Mouse (Mus musculus) liver, embryonic 16.5 days (tissue): ENCODE data around the gene Enpp4. TPM values are rescaled to one million over a fixed set of nuclear protein-coding genes. Genes with fewer than 3 reads are reported as not detected.

Experiments
- ATAC-seq: fragments of 200-750 bp; cut with Nextera tagmentation; 2 replicates; pipeline ENCODE4 v1.8.0; 2017; ENCODE audit warnings: low read depth, mild to moderate bottlenecking, moderate number of reproducible peaks, moderate library complexity
- H3K27ac ChIP-seq: fragments of 300-500 bp; sonication (generic); 2 replicates; pipeline ENCODE4 v1.5.1; 2014; ENCODE audit warnings: mild to moderate bottlenecking, low read length
- H3K27me3 ChIP-seq: fragments of 300-500 bp; sonication (generic); 2 replicates; pipeline ENCODE4 v1.6.1; 2014; ENCODE audit warnings: low read depth, low read length, mixed read lengths; ENCODE audit not compliant: control insufficient read depth, insufficient read depth
- H3K36me3 ChIP-seq: fragments of 300-500 bp; sonication (generic); 2 replicates; pipeline ENCODE4 v1.6.1; 2014; ENCODE audit warnings: mild to moderate bottlenecking; ENCODE audit not compliant: control insufficient read depth, insufficient read depth
- H3K4me1 ChIP-seq: fragments of 300-500 bp; sonication (generic); 2 replicates; pipeline ENCODE4 v1.6.1; 2014; ENCODE audit warnings: low read depth, low read length, mixed read lengths; ENCODE audit not compliant: control insufficient read depth
- H3K4me2 ChIP-seq: fragments of 300-500 bp; sonication (generic); 2 replicates; pipeline ENCODE4 v1.6.1; 2014; ENCODE audit warnings: low read depth, low read length, mixed read lengths
- H3K4me3 ChIP-seq: fragments of 300-500 bp; sonication (generic); 2 replicates; pipeline ENCODE4 v1.5.1; 2014; ENCODE audit warnings: low read depth, mild to moderate bottlenecking, low read length
- H3K9ac ChIP-seq: fragments of 300-500 bp; sonication (generic); 2 replicates; pipeline ENCODE4 v1.6.1; 2014; ENCODE audit warnings: low read depth, low read length
- H3K9me3 ChIP-seq: fragments of 300-500 bp; sonication (generic); replicated peaks from 2 replicates; pipeline ENCODE4 v1.6.1; 2016; ENCODE audit warnings: low read length; ENCODE audit not compliant: control insufficient read depth
- WGBS: fragments of 180-500 bp; shearing (Covaris S2); extraction: QIAGEN DNeasy Blood & Tissue Kit; methylation state at CpG from one replicate; pipeline ENCODE4 v1.1.7; 2014; ENCODE audit not compliant: insufficient replicate concordance; 5-methylcytosine and 5-hydroxymethylcytosine counted together
- polyA plus RNA-seq: library from polyadenylated mRNA; unstranded; fragments of >200 nt; fragmentation: Nextera tagmentation; extraction: Ambion mirVana; gene quantifications from 2 replicates; pipeline ENCODE4 v1.2.1, GENCODE M21; 2015

The Enpp4 gene
- 4.1 and 4.3 TPM in 2 replicates for polyA plus RNA-seq

GRCm38 (mm10) chr17:44105287-44106138, at the start of gene Enpp4:
Gene Enpp4 (minus strand): TSS chr17:44105809.
- under 1% methylated on average over 75 of the region's 76 CpGs for WGBS
- H3K27ac ChIP-seq, result peak within 1 kb of the TSS; percentile 83
- ATAC-seq, result peak; percentile 97

DNA sequence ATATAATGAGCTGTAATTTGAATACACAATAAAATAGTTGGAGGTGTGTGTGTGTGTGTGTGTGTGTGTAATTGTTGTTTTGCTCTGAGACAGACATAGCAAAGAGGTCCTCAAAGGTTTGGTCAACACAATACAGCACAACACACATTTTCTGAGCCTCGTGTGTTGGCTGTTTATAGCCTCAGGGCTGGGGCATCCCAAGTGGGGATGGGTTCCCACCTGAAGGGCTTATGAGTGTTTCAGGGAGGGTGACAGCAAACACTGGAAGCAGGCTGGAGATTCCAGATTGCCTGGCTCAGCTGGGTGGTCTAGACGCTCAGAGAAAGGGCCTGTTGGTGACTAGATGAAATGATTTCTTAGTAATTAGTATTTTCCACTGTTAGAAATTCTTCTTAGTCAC, 49.6 kb upstream of the Enpp4 start:
- no peak overlapping the region for H3K9ac ChIP-seq
- ATAC-seq, result no peak
- H3K36me3 ChIP-seq, result no peaks in the 10 kb centered on the region
- H3K4me3 ChIP-seq, result no peak overlapping the region
- WGBS, result 46% methylated on average over 2 of the region's 2 CpGs
- no peaks in the 10 kb centered on the region for H3K9me3 ChIP-seq
- H3K4me1 ChIP-seq, result no peaks in the 10 kb centered on the region
- no peak overlapping the region for H3K27ac ChIP-seq
- H3K27me3 ChIP-seq, result no peaks in the 10 kb centered on the region
- no peak overlapping the region for H3K4me2 ChIP-seq

More at GRCm38 (mm10) chr17:44105287-44106138, at the start of gene Enpp4:
- H3K27me3 ChIP-seq, result no peaks in the 10 kb centered on the region
- no peaks in the 10 kb centered on the region for H3K36me3 ChIP-seq
- peak within 1 kb of the TSS; percentile 76 for H3K4me2 ChIP-seq
- H3K9me3 ChIP-seq, result no peaks in the 10 kb centered on the region
- H3K9ac ChIP-seq, result peak within 1 kb of the TSS; percentile 73
- peaks cover 10% of the 10 kb centered on the region for H3K4me1 ChIP-seq
- peak within 1 kb of the TSS; percentile 75 for H3K4me3 ChIP-seq

GRCm38 (mm10) chr17:44153871-44154270, 48.3 kb upstream of the Enpp4 start:
- no peak overlapping the region for H3K9ac ChIP-seq
- no peaks in the 10 kb centered on the region for H3K9me3 ChIP-seq
- H3K36me3 ChIP-seq, result no peaks in the 10 kb centered on the region
- no peak overlapping the region for H3K4me2 ChIP-seq
- no peaks in the 10 kb centered on the region for H3K4me1 ChIP-seq
- H3K4me3 ChIP-seq, result no peak overlapping the region
- H3K27ac ChIP-seq, result no peak overlapping the region
- H3K27me3 ChIP-seq, result no peaks in the 10 kb centered on the region
- no peak for ATAC-seq
- WGBS, result 46% methylated on average over 5 of the region's 5 CpGs

DNA sequence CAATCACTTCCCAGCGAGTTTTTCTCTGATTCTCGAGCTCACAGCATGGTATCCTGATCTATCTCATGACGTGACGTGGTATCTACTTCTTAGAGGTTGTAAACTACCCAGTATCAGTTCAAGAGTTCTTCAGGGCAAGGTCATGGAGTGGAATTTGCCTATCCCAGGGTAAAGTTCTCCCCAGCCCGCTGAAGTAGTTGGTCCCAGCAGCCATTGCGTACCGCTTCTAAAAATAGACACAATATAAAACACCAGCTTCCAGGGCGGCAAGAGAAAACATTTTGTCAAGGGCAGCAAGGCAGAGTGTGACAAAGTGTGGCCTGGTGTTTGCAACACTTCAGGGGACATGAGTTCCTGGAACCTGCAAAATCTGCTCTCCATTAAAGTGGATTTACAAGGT, 46.3 kb upstream of the Enpp4 start:
- Histone ChIP-seq H3K27me3 (no peaks in the 10 kb centered on the region), H3K4me2 (no peak overlapping the region), H3K4me3 (no peak overlapping the region), H3K36me3 (no peaks in the 10 kb centered on the region), H3K4me1 (no peaks in the 10 kb centered on the region), H3K9me3 (no peaks in the 10 kb centered on the region), H3K9ac (no peak overlapping the region), H3K27ac (no peak overlapping the region)
- 53% methylated on average over 8 of the region's 8 CpGs for WGBS
- peak; percentile 45 for ATAC-seq

- no peak for ATAC-seq
- Histone ChIP-seq H3K4me3 (no peak overlapping the region), H3K27ac (no peak overlapping the region), H3K27me3 (no peaks in the 10 kb centered on the region), H3K9ac (no peak overlapping the region), H3K9me3 (no peaks in the 10 kb centered on the region), H3K4me2 (no peak overlapping the region), H3K4me1 (no peaks in the 10 kb centered on the region), H3K36me3 (no peaks in the 10 kb centered on the region)
- 43% methylated on average over 3 of the region's 3 CpGs for WGBS
Measured at GRCm38 (mm10) chr17:44151130-44151529, 45.5 kb upstream of the Enpp4 start.

DNA sequence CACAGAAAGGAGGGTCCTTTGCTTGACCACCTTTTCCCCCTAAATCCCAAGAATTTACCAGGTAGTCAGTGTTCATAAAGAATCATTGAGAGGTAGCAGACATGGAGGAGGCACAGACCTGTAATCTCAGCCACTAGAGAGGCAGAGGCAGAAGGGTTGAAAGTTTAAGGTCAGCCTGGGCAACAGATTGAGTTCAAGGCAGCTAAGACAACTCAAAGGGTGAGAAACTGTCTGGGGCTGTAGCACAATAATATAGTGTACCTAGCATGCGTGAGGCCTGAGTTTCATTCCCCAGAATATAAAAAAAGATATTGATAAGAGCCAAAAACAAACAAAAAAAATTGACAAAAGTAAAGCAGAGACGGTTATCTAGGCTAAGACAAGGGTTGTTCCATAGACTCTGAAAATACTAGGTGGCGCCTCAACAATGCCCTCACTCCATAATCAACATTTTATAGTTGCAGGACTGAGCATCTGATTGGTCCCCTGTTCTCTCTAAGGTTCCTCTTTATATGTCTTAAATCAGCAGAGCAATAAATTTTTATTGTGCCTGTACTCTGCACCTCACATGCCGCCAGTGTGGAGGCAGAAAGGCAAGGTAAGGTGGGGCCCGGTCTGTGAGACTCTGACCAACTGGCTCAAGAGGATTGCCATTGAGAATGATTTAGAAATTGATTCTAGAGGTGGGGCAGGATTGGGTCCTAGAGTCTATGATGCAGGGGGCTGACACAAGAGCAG, 42.7 kb upstream of the Enpp4 start:
- H3K9me3 ChIP-seq, result no peaks in the 10 kb centered on the region
- no peaks in the 10 kb centered on the region for H3K27me3 ChIP-seq
- WGBS, result 62% methylated on average over 5 of the region's 5 CpGs
- no peak for ATAC-seq
- H3K4me2 ChIP-seq, result no peak overlapping the region
- H3K4me3 ChIP-seq, result no peak overlapping the region
- H3K27ac ChIP-seq, result no peak overlapping the region
- no peaks in the 10 kb centered on the region for H3K36me3 ChIP-seq
- H3K4me1 ChIP-seq, result no peaks in the 10 kb centered on the region
- H3K9ac ChIP-seq, result no peak overlapping the region

- no peaks in the 10 kb centered on the region for H3K9me3 ChIP-seq
- no peaks in the 10 kb centered on the region for H3K27me3 ChIP-seq
- no peak overlapping the region for H3K4me2 ChIP-seq
- no peak for ATAC-seq
- no peaks in the 10 kb centered on the region for H3K36me3 ChIP-seq
- WGBS, result 50% methylated on average over 1 of the region's 1 CpGs
- H3K4me1 ChIP-seq, result no peaks in the 10 kb centered on the region
- no peak overlapping the region for H3K9ac ChIP-seq
- H3K4me3 ChIP-seq, result no peak overlapping the region
- no peak overlapping the region for H3K27ac ChIP-seq
Measured at GRCm38 (mm10) chr17:44145806-44146205, 40.2 kb upstream of the Enpp4 start.

DNA sequence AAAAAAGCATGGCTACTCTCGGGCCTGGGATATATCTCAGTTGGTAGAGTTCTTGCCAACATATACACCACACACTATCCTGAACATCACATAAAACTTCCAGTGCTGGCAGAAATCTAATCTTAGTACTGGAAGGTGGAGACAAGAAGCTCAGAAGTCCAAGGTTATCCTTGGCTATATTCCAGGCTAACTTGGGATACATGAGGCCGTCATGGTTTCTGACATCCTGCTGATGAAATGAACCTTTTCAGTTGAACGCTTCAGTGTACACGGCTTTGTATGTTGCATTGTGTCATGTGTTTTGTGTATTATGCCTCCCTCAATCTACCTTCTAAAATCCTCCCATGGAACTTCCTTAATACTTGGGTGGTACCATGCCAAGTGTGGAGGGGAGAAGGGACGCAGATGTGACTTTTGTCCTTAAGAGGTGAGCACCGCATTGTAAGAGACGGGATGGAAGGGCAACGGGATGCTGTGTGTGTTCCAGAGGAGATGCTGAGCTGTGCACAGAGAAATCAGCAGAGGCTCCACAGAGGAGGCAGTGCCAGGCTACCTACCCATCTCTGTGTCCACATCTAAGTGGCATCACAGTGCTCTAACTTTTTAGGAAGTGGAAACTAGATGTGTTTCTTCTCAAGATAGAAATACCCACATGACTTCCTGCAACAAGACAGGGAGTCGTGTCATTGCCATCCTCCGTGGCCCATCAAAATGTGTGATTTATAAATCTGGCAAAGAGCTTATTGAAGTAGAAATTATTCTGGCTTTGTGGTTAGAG, 31.4 kb upstream of the Enpp4 start:
- Histone ChIP-seq H3K4me2 (0 out of 2 replicates have a peak overlapping the region, but pooled peaks have one; percentile 25), H3K36me3 (no peaks in the 10 kb centered on the region), H3K27me3 (no peaks in the 10 kb centered on the region; the same call in 1 of the 2 replicates), H3K4me1 (no peaks in the 10 kb centered on the region; the same call in 1 of the 2 replicates), H3K9me3 (no peaks in the 10 kb centered on the region), H3K27ac (no peak overlapping the region), H3K4me3 (no peak overlapping the region), H3K9ac (no peak overlapping the region)
- WGBS, result 59% methylated on average over 10 of the region's 10 CpGs
- ATAC-seq, result no peak
